Mouse (Mus musculus) ES-E14 (cell line): ENCODE data around the gene Best3. TPM values are rescaled to one million over a fixed set of nuclear protein-coding genes. Genes with fewer than 3 reads are reported as not detected.
"Not testable (repeated sequence)": the region's sequence is repeated elsewhere in the genome, so short reads cannot be mapped to it uniquely, and the experiment has no call there.

ENCODE experiments used
- DNase-seq: peaks from one replicate; pipeline ENCODE4 v3.0.0-alpha.2; 2013; ENCODE audit warnings: low read depth, low spot score
- H3K27ac ChIP-seq: 2 replicates; pipeline ENCODE4 v1.5.1; 2012; ENCODE audit warnings: low read depth, mild to moderate bottlenecking, low read length, moderate library complexity, mixed read lengths; ENCODE audit not compliant: poor library complexity, insufficient read depth, severe bottlenecking
- H3K36me3 ChIP-seq: 2 replicates; pipeline ENCODE4 v1.6.1; 2012; ENCODE audit warnings: mild to moderate bottlenecking, low read length, moderate library complexity, mixed read lengths; ENCODE audit not compliant: control insufficient read depth, poor library complexity, insufficient read depth, severe bottlenecking
- H3K4me1 ChIP-seq, 2 experiments: fragments of 150-350 bp in 1 of 2; sonication (generic) in 1 of 2; 2 replicates each; pipeline ENCODE4 v1.6.1; 2012; ENCODE audit warnings: low read length in 2 of 2, mild to moderate bottlenecking in 1 of 2, mixed read lengths in 1 of 2; ENCODE audit not compliant: control insufficient read depth in 2 of 2, insufficient read depth in 2 of 2, poor library complexity in 1 of 2
- H3K4me3 ChIP-seq, 2 experiments: fragments of 150-350 bp in 1 of 2; sonication (generic) in 1 of 2; 2 replicates each; pipeline ENCODE4 v1.5.1; 2012; ENCODE audit warnings: low read length in 2 of 2, low read depth in 1 of 2, mild to moderate bottlenecking in 1 of 2, mixed read lengths in 1 of 2; ENCODE audit not compliant: insufficient read depth in 1 of 2, poor library complexity in 1 of 2, severe bottlenecking in 1 of 2
- H3K9ac ChIP-seq: 2 replicates; pipeline ENCODE4 v1.6.1; 2012; ENCODE audit warnings: low read depth, mild to moderate bottlenecking, low read length, mixed read lengths; ENCODE audit not compliant: poor library complexity, insufficient read depth, severe bottlenecking
- H3K9me3 ChIP-seq: fragments of 150-350 bp; sonication (generic); 2 replicates; pipeline ENCODE4 v1.6.1; 2012; ENCODE audit warnings: low read depth, mild to moderate bottlenecking, low read length; ENCODE audit not compliant: control insufficient read depth, insufficient read depth
- CHD2 ChIP-seq: IDR thresholded peaks from 2 replicates; pipeline ENCODE4 v1.6.1; 2014; ENCODE audit warnings: mild to moderate bottlenecking, low read depth, low read length, inconsistent platforms
- HCFC1 ChIP-seq: IDR thresholded peaks from 2 replicates; pipeline ENCODE4 v1.6.1; 2012; ENCODE audit warnings: low read length, inconsistent platforms, borderline replicate concordance; ENCODE audit not compliant: insufficient read depth
- MAFK ChIP-seq: IDR thresholded peaks from 2 replicates; pipeline ENCODE4 v1.6.1; 2014; ENCODE audit warnings: mild to moderate bottlenecking, low read depth, low read length, inconsistent platforms; ENCODE audit not compliant: insufficient read depth
- ZC3H11A ChIP-seq: IDR thresholded peaks from 2 replicates; pipeline ENCODE4 v1.6.1; 2012; ENCODE audit warnings: low read depth, mild to moderate bottlenecking, inconsistent platforms, low read length, borderline replicate concordance
- ZNF384 ChIP-seq: IDR thresholded peaks from 2 replicates; pipeline ENCODE4 v1.6.1; 2012; ENCODE audit warnings: low read depth, low read length, inconsistent platforms
- in situ Hi-C, 2 experiments: fragments of 600-800 bp; cut with MboI; formaldehyde crosslinking; loops; one replicate each; pipeline ENCODE4 v1.15.1; 2025; ENCODE audit warnings: low sequenced_read_pairs in 2 of 2, inconsistent platforms in 1 of 2; ENCODE audit not compliant: unreplicated experiment in 2 of 2
- total RNA-seq: library from RNA; depleted of rRNA; stranded (reverse); fragments of 300-350 nt; gene quantifications from 2 replicates; pipeline ENCODE4 v1.2.3, GENCODE M21; 2012

Best3 gene
- total RNA-seq, 1 experiment: 0.36 TPM

DNA sequence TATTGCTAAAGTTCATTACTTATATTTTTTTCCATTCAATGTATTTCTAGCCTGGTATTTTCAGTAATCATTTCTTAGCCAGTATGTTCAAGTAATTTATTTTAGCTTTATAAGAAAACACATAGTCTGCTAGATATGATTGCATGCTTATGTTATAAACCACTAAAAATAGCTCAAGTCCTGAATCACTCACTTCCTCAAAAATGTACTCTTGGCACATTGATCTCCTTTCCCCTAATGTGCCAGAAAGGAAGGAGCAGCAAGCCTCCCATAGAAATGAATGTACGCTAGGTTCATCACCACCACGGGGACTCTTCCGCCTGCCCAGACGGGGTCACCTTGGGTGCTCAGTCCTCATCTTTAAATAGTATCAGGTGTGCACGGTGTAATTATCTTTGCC is 28.5 kb downstream of the Best3 start:
- no peaks in the 10 kb centered on the region for H3K36me3 ChIP-seq
- in situ Hi-C loops: no loop called here

DNA sequence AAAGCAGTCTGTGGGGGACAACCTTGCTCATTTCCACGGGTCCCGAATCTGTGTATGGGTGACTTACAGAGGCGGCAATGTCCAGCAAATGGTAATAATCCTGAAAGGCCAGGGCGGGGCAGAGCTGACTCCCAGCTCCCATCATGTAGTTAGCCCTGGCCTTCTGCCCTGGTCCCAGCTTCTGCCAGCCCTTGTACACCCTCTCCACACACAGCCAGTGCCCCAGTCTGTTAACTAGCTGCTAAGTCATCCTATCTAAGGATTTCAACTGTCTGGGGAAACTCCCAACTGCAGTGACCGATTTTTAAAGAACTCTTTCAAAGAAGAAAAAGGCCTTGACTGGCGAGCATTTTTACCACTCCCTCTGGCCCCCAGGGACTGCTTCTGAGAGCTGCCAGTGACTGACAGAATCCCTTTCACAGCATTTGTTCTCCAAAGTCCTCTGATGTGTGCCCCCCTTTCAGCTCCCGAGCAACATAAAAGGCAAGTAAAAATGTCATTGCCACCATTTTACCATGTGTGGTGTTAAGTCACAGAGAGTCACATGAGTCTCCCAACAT is 32.2 kb downstream of the Best3 start:
- no peak for TF ChIP-seq CHD2
- H3K4me1 ChIP-seq: no peaks in the 10 kb centered on the region
- H3K4me3 ChIP-seq: no peak overlapping the region
- no peak overlapping the region for H3K27ac ChIP-seq
- H3K9ac ChIP-seq: no peak overlapping the region
- H3K36me3 ChIP-seq: no peaks in the 10 kb centered on the region
- no peak for DNase-seq
- no peaks in the 10 kb centered on the region for H3K9me3 ChIP-seq
- in situ Hi-C loops: no loop called here

More for the DNA sequence above, 28.5 kb downstream of the Best3 start:
- Histone ChIP-seq H3K27ac (no peak overlapping the region), H3K9me3 (no peaks in the 10 kb centered on the region), H3K4me3 (no peak overlapping the region), H3K9ac (no peak overlapping the region), H3K4me1 (no peaks in the 10 kb centered on the region)
- no peak for DNase-seq
- TF ChIP-seq CHD2 (no peak), HCFC1 (no peak), ZC3H11A (no peak), ZNF384 (no peak), MAFK (no peak)

DNA sequence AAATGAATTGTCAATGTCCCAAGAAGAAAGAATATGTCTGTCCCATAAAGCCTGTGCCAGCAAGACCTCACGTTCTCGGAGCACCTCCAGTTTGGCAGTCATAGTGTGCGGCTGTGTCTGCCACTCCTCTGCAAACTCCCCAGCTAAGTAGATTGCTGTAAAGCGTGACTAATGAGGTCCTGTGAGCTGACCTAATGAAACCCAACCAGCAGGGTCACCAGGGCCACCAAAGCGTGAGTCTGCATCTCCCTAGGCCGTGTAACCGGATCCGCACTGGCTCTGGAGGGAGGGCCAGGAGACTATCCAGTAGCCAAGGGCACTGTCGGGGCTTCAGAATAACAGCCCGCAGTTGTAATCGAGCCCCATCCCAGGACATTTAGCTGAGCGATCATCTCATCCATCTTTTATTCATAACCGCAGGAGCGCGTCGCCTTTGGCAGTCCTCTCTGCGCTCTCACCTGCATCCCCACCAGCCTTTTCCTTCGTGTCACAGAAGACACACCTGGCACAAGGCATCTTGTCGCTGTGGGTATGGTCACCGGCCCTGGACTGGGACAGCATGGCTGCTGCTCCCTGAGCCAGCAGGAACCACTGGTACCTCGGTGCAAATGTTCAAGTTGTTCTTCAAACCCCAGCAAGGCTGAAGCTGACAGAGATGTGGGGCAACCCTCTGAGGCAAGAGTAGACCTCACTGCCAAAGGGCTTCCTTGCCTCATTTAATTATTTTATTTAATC is 35.1 kb downstream of the Best3 start:
- Histone ChIP-seq H3K4me1 (0 out of 4 replicates have a peak, but pooled peaks cover 0 to 2% of the 10 kb centered on the region in 2 experiments), H3K4me3 (no peak overlapping the region), H3K27ac (no peak overlapping the region), H3K9ac (no peak overlapping the region), H3K36me3 (no peaks in the 10 kb centered on the region), H3K9me3 (no peaks in the 10 kb centered on the region)
- no peak for DNase-seq
- TF ChIP-seq HCFC1 (no peak), ZC3H11A (no peak), CHD2 (no peak), MAFK (no peak), ZNF384 (no peak)
- in situ Hi-C loops: no loop called here

DNA sequence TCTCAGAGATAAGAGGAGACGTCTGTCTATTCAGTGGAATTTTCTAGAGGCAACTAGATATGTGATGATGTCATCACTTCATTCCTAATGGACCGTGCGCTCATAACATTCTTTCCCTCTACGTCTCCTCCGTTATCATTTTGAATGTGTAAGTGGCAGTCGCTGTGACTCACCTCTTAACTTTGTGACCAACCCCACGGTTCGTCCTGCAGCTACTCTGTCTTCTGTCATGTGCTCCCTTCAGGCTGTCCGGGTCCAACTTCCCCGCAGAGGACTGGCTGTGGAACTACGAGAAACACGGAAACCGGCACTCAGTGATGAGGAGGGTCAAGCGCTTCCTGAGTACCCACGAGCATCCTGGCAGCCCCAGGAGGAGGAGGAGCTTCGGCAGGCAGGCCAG is 37.6 kb downstream of the Best3 start:
- no peaks in the 10 kb centered on the region for H3K36me3 ChIP-seq
- H3K27ac ChIP-seq: no peak overlapping the region
- H3K4me3 ChIP-seq: peak overlapping the region; percentile 35 to 54
- H3K9ac ChIP-seq: 0 out of 2 replicates have a peak overlapping the region, but pooled peaks have one; percentile 38
- H3K9me3 ChIP-seq: no peaks in the 10 kb centered on the region
- no peak for DNase-seq
- TF ChIP-seq CHD2 (no peak), MAFK (no peak), ZNF384 (no peak), HCFC1 (no peak), ZC3H11A (no peak)
- in situ Hi-C loops: no loop called here
- H3K4me1 ChIP-seq: 0 out of 4 replicates have a peak, but pooled peaks cover 0 to 2% of the 10 kb centered on the region in 2 experiments

DNA sequence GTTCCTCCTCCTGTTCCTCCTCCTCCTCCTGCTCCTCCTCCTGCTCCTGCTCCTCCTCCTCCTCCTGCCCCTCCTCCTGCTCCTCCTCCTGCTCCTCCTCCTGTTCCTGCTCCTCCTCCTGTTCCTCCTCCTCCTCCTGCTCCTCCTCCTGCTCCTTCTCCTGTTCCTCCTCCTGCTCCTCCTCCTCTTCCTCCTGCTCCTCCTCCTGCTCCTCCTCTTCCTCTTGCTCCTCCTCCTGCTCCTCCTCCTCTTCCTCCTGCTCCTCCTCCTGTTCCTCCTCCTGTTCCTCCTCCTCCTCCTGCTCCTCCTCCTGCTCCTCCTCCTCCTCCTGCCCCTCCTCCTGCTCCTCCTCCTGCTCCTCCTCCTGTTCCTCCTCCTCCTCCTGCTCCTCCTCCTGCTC is 39.7 kb downstream of the Best3 start:
- H3K36me3 ChIP-seq, H3K9me3 ChIP-seq, DNase-seq, H3K27ac ChIP-seq, H3K9ac ChIP-seq, in situ Hi-C loops, H3K4me1 ChIP-seq, H3K4me3 ChIP-seq: not testable (repeated sequence)
